Mouse (Mus musculus) E14TG2a.4 (cell line): Measurements from ENCODE around the gene Pim3.

ENCODE experiments used
- H3K27me3 ChIP-seq: 2 replicates; pipeline ENCODE4 v1.6.1; 2014; ENCODE audit warnings: low read length, control low read depth; ENCODE audit not compliant: insufficient read depth
- H3K36me3 ChIP-seq: 2 replicates; pipeline ENCODE4 v1.6.1; 2014; ENCODE audit warnings: low read length, control low read depth; ENCODE audit not compliant: insufficient read depth
- H3K4me1 ChIP-seq: replicated peaks from 2 replicates; pipeline ENCODE4 v1.6.1; 2014; ENCODE audit warnings: low read depth, low read length, control low read depth
- H3K4me3 ChIP-seq: replicated peaks from 2 replicates; pipeline ENCODE4 v1.5.1; 2014; ENCODE audit warnings: mild to moderate bottlenecking, low read length
- H3K9me3 ChIP-seq: 2 replicates; pipeline ENCODE4 v1.6.1; 2014; ENCODE audit warnings: low read length, control low read depth
- CTCF ChIP-seq: conservative IDR thresholded peaks from 2 replicates; pipeline ENCODE4 v1.5.1; 2014; ENCODE audit warnings: low read length
- NANOG ChIP-seq: IDR thresholded peaks from 2 replicates; pipeline ENCODE4 v1.6.1; 2014; ENCODE audit warnings: borderline replicate concordance, low read length, mixed read lengths
- POU5F1 ChIP-seq: IDR thresholded peaks from 2 replicates; pipeline ENCODE4 v1.6.1; 2014; ENCODE audit warnings: low read length, borderline replicate concordance

The Pim3 gene

DNA sequence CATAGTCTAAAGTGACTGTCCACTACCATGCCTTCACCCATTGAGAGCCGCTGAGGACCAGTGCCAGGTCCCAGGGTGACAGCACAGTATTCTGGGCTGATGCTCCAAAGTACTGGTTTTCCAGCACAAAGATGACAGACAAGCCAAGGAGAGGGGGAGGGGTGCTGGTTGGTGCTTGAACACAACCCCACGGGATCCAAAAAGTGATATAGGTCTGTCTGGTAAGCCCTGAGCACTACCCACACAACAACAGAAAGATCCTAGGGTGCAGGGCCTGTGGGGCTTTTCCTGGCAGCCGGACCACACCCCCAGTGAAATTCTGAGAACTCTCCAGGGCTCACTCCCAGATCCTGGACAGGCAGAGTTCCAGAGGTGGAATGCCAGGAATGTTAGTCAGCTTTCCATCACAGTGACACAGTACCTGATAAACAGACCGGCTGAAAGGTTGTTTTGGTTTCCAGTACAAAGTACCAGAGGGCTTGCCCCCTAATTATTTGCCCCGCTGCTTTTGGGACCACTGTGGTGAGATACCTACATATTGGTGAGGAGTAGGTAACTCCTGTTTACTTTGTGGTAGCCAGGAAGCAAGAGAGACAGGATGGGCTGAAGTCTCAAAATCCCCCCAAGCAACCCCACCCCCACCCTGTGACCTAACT is 5.5 kb downstream of the Pim3 start:
- TF ChIP-seq NANOG (peak; percentile 18; the same call in 1 of the 2 replicates), CTCF (no peak), POU5F1 (no peak)
- H3K4me1 ChIP-seq = peaks cover 45% of the 10 kb centered on the region
- peaks cover 27% of the 10 kb centered on the region for H3K9me3 ChIP-seq
- peak overlapping the region; percentile 95 for H3K4me3 ChIP-seq
- no peaks in the 10 kb centered on the region for H3K27me3 ChIP-seq
- H3K36me3 ChIP-seq = peaks cover 52% of the 10 kb centered on the region

DNA sequence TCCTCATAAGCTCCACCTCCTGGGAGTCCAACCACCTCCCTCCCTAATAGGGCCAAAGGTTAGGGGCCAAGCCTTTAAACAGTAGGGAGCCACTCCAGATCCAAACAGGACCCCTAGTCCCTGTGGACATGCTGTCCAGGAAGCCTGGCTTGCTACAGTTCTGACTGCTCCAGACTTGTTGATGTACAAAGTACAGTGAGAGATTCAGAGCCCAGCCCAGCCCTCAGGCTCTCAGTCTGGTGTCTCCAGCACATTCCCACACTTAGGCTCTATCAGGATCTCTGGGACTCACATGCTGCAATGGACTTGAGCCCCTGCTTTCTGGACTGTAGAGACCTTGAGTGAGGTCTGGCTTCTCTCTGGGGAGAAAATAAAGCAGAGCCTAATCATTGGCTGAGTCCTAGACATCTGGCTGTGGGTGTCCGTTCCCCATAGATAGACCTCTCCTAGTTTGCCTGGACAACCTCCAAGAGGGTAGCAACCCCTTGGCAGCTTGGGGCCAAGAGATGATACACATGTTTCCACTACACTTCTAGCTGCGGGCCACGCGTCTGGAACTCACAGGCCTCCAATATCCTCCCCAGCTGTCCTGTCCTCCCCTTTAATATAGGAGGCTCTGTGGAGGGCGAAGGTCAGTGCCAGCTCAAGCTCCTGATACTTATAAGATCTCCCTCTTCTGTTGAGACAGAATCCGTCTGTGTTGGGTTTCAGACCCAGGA is 6.2 kb downstream of the Pim3 start:
- H3K36me3 ChIP-seq = peaks cover 51% of the 10 kb centered on the region
- H3K9me3 ChIP-seq = peaks cover 31% of the 10 kb centered on the region
- no peak for TF ChIP-seq POU5F1
- no peak for TF ChIP-seq NANOG
- TF ChIP-seq CTCF = no peak
- peaks cover 45% of the 10 kb centered on the region for H3K4me1 ChIP-seq
- no peaks in the 10 kb centered on the region for H3K27me3 ChIP-seq
- peak overlapping the region; percentile 35; the same call in 1 of the 2 replicates for H3K4me3 ChIP-seq

DNA sequence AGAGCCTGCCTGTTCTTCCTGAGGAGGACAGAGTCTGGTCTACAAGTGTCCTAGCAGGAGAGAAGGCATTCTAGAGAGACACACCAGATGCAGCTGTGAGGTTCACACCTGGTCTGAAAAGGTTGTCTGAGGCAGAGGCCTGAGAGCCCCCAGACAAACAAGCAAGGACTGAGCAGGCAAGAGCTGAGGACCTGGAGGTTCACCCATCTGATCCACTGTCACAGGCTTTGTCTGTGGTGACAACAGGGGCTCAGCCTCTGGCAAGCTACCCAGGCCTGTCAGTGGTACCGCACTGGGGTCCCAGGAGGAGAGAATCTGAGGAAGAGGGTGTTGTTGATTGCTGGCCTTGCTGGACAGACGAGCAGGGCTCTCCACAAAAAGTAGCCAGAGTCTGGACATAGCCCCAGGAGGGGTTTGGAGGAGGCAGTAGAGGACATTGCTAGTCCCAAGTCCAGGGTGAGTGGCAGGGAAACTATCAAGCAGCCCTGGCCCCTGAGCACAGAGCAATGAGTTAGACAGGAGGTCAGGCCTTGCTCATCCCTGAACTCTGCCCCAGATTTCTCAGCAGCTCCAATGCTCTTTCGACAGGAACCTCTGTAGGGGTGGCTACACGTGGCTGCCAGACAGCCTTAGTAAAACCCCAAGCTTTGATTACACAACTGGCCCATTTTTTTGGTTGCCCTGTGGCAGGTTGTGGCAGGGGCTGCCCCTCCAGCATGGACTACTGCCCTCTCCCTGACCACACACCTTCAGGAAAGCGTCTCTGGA is 8.6 kb downstream of the Pim3 start:
- Histone ChIP-seq H3K9me3 (peaks cover 31% of the 10 kb centered on the region), H3K27me3 (0 out of 2 replicates have a peak, but pooled peaks cover 3% of the 10 kb centered on the region), H3K4me3 (no peak overlapping the region), H3K36me3 (peaks cover 30% of the 10 kb centered on the region), H3K4me1 (peaks cover 45% of the 10 kb centered on the region)
- TF ChIP-seq CTCF (no peak), NANOG (no peak), POU5F1 (no peak)

DNA sequence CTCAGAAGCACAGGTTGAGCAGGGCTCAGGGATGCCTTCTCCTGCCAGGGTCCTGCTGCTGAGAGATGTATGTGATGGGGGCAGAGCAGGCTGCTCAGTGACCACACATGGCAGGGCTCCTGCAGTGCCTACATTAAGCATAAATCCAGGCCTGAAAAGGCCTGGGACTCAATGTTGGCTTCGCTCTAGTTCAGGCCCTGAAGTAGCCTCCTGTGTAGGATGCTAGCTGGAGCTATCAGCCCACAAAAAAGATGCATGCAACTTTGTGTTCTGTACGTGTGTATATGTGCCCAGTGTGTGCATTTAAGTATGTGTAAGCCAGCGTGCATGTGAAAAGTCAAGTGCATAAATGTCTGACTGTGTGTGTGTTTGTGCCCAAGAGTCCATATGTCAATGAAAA is 12.1 kb downstream of the Pim3 start:
- H3K36me3 ChIP-seq = peaks cover 12% of the 10 kb centered on the region; the same call in 1 of the 2 replicates
- TF ChIP-seq NANOG (no peak), CTCF (no peak), POU5F1 (no peak)
- H3K4me1 ChIP-seq = peaks cover 29% of the 10 kb centered on the region
- H3K27me3 ChIP-seq = 0 out of 2 replicates have a peak, but pooled peaks cover 6% of the 10 kb centered on the region
- H3K4me3 ChIP-seq = no peak overlapping the region
- peaks cover 22% of the 10 kb centered on the region for H3K9me3 ChIP-seq

DNA sequence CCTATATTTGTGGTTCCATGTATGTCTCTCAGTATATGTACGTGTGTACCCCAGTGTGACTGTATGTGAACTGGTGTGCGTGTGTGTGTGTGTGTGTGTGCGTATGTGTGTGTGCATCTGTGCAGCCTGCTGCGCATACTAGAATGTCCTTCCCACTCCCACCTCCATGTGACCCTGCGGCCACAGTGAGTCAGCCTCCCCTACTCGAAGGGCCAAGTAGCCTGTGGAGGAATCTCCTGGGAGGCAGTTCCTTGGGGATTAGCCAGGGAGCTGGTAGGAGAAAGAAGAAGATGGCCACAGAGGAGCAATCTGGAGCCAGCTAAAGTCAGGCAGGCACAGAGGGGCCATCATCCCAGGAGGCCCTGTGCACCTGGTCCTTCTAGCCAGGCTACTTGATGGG is 12.5 kb downstream of the Pim3 start:
- Histone ChIP-seq H3K4me3 (no peak overlapping the region), H3K36me3 (peaks cover 8% of the 10 kb centered on the region; the same call in 1 of the 2 replicates), H3K9me3 (peaks cover 17% of the 10 kb centered on the region), H3K27me3 (0 out of 2 replicates have a peak, but pooled peaks cover 6% of the 10 kb centered on the region), H3K4me1 (peaks cover 29% of the 10 kb centered on the region)
- no peak for TF ChIP-seq NANOG
- TF ChIP-seq POU5F1 = no peak
- no peak for TF ChIP-seq CTCF

DNA sequence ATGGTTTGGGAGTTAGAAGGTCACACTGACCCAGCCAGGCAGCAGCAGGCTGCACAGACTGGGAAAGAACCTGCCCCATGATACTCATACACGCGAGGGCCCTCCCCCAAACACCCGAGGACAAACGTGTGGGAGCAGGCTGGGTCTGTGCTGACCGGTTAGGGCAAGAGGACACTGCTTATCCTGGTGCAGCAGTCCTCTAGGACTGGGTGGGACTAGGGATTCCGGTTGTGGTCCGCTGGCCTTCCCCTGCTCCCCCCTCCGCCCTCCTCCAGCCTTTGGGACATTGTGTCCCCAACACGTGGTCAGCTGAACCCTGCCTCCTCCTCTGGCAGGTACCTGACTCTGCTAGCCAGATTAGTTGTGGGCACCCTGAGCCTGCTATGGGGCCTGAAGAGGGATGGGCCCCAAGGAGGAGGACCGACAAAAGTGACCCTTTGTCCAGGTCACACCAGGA is 13.7 kb downstream of the Pim3 start:
- TF ChIP-seq CTCF (no peak), NANOG (no peak), POU5F1 (no peak)
- 0 out of 2 replicates have a peak, but pooled peaks cover 6% of the 10 kb centered on the region for H3K27me3 ChIP-seq
- H3K4me1 ChIP-seq = peaks cover 33% of the 10 kb centered on the region
- H3K36me3 ChIP-seq = 0 out of 2 replicates have a peak, but pooled peaks cover 3% of the 10 kb centered on the region
- H3K9me3 ChIP-seq = peaks cover 14% of the 10 kb centered on the region
- H3K4me3 ChIP-seq = peak overlapping the region; percentile 37; the same call in 1 of the 2 replicates

DNA sequence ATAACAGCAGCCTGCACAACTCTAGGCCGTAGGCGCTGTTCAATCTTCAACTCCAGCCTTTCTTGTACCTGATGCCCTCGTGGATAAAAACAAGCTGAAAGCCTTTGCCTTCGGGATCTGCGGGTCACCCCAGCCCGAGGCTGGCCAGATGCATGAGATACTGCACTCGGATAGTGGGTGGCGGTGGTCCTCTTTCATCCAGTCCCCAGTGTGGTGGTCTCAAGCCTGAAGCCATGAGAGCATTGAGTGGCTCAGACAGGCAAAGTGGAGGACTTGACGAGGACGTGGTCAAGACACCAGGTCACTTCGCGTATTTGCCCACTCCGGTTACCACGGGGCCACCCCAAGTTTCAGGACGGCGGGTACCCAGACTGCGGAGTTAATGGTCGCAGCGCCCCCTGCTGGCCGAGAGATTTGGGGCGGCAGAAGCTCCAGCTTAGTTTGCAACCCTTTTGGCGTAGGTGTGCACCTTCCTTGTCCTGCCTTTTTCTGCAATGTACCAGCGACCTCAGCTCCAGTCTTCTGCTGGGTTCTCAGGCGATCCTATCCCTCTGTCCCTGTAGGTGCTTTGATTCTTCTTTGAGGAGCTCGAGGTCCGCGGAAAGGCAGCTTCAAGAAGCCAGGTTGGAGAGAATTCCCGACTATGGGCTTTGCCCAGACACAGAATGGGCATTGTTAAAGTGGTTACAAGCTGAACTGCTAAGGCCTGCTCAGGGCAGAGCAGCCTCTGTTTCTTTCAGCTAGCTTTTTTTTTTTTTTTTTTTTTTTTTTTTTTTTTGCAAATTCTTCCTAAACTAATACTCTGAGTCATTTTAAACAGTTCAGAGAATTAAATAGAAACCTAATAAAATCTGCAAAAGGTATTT is 14.4 kb downstream of the Pim3 start:
- Histone ChIP-seq H3K4me3 (peak overlapping the region; percentile 37; the same call in 1 of the 2 replicates), H3K9me3 (peaks cover 12% of the 10 kb centered on the region), H3K4me1 (peaks cover 34% of the 10 kb centered on the region), H3K36me3 (0 out of 2 replicates have a peak, but pooled peaks cover 3% of the 10 kb centered on the region), H3K27me3 (0 out of 2 replicates have a peak, but pooled peaks cover 10% of the 10 kb centered on the region)
- peak; percentile 85 for TF ChIP-seq CTCF
- TF ChIP-seq NANOG = no peak
